Mouse (Mus musculus): ENCODE data around the gene Cux2. TPM values are rescaled to one million over a fixed set of nuclear protein-coding genes. Genes with fewer than 3 reads are reported as not detected.

Gene Cux2
- polyA plus RNA-seq, 1 experiment from 2014 or later = 3.0 TPM

GRCm38 (mm10) chr5:121945819-121946218, 104.1 kb downstream of the Cux2 start:
- H3K4me2 ChIP-seq (ENCODE audit: low read depth, low read length) = no peak overlapping the region
- no peaks in the 10 kb centered on the region for H3K9me3 ChIP-seq (ENCODE audit: control insufficient read depth, low read length)
- no peaks in the 10 kb centered on the region for H3K27me3 ChIP-seq (replicated peaks; ENCODE audit: control insufficient read depth, insufficient read depth, low read length)
- H3K9ac ChIP-seq (ENCODE audit: low read depth, low read length) = no peak overlapping the region
- ATAC-seq (ENCODE audit: low read depth) (no peak), DNase-seq (ENCODE audit: low spot score) (peak; percentile 38)
- 37% methylated on average over 5 of the region's 6 CpGs for WGBS
- no peaks in the 10 kb centered on the region for H3K36me3 ChIP-seq (ENCODE audit: control insufficient read depth, insufficient read depth, low read length)
- no peak overlapping the region for H3K4me3 ChIP-seq (ENCODE audit: low read depth, low read length)
- peaks cover 18% of the 10 kb centered on the region; the same call in 1 of the 2 replicates for H3K4me1 ChIP-seq (ENCODE audit: control insufficient read depth, insufficient read depth, low read length)
- H3K27ac ChIP-seq (replicated peaks; ENCODE audit: low read depth, low read length) = no peak overlapping the region

DNA sequence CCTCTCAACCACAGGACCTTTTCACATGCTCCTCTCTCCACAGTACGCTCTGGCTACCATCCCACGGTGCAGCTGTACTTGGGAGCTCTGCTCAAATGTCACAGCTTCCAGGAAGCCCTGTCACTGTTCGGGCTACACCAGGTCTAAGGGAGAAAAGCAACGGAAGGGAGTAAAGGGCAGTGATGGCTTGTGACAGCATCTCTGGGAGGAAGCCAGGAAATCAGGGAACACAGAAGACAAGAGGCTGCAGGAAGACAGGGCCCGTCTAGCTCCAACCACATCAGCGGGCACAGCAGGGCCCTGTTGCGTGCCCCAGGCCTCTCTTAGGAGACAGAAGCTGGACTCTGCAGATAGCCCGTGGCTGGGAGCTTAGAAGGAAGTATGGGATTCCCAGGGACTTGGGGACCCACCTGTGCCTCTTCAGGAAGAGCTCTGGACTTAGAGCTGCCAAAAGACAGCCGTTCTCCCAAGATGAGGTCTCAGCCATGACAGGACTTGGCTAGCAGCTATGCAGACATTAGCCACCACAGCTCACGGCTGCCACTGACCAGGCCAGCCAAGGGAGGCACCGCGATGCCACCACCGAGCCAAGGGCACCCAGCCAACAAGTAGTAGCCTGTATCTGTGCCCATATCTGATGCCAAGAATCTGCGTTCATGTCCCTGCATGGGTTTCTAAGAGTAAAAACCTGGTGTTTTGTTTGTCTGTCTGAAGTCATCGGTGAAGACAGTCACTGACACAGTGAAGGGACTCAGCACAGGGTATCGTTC, 105.7 kb downstream of the Cux2 start:
- 94% methylated on average over 16 of the region's 16 CpGs for WGBS
- H3K36me3 ChIP-seq (ENCODE audit: control insufficient read depth, insufficient read depth, low read length) = no peaks in the 10 kb centered on the region
- ATAC-seq (ENCODE audit: low read depth) = no peak

DNA sequence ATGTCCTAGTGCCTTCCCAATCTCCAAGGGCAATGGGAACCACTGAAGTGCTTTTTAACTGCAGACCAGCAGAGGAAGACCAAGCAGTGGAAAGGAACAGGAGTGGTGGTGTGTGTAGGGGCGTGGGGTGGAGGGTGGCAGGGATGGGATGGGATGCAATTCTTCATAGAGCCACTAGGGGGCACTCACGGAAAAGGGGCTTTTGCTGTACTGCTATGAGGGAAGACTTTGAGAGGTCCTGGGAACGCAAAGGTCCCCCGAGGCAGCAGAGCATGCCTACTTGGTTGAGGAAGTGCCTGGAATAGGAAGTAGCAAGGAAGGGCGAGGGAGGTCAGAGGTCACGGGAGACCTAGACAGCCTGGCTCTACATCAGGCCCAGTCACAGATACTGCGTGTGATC, 106.4 kb downstream of the Cux2 start:
- Histone ChIP-seq H3K27ac (replicated peaks; ENCODE audit: low read depth, low read length) (no peak overlapping the region), H3K36me3 (ENCODE audit: control insufficient read depth, insufficient read depth, low read length) (no peaks in the 10 kb centered on the region), H3K4me2 (ENCODE audit: low read depth, low read length) (no peak overlapping the region), H3K9ac (ENCODE audit: low read depth, low read length) (no peak overlapping the region), H3K4me3 (ENCODE audit: low read depth, low read length) (no peak overlapping the region), H3K9me3 (ENCODE audit: control insufficient read depth, low read length) (no peaks in the 10 kb centered on the region), H3K4me1 (ENCODE audit: control insufficient read depth, insufficient read depth, low read length) (peaks cover 9% of the 10 kb centered on the region), H3K27me3 (replicated peaks; ENCODE audit: control insufficient read depth, insufficient read depth, low read length) (no peaks in the 10 kb centered on the region)
- DNase-seq (ENCODE audit: low spot score) (no peak), ATAC-seq (ENCODE audit: low read depth) (no peak)
- 56% methylated on average over 7 of the region's 7 CpGs for WGBS

More for the DNA sequence above, 105.7 kb downstream of the Cux2 start:
- Histone ChIP-seq H3K4me1 (ENCODE audit: control insufficient read depth, insufficient read depth, low read length) (peaks cover 15% of the 10 kb centered on the region; the same call in 1 of the 2 replicates), H3K4me2 (ENCODE audit: low read depth, low read length) (no peak overlapping the region), H3K4me3 (ENCODE audit: low read depth, low read length) (no peak overlapping the region), H3K9me3 (ENCODE audit: control insufficient read depth, low read length) (no peaks in the 10 kb centered on the region), H3K27me3 (replicated peaks; ENCODE audit: control insufficient read depth, insufficient read depth, low read length) (no peaks in the 10 kb centered on the region), H3K27ac (replicated peaks; ENCODE audit: low read depth, low read length) (no peak overlapping the region), H3K9ac (ENCODE audit: low read depth, low read length) (no peak overlapping the region)
- no peak for DNase-seq (ENCODE audit: low spot score)

GRCm38 (mm10) chr5:121938065-121938849, 111.6 kb downstream of the Cux2 start:
- Histone ChIP-seq H3K4me1 (ENCODE audit: control insufficient read depth, insufficient read depth, low read length) (peaks cover 4% of the 10 kb centered on the region; the same call in 1 of the 2 replicates), H3K27ac (replicated peaks; ENCODE audit: low read depth, low read length) (no peak overlapping the region), H3K27me3 (replicated peaks; ENCODE audit: control insufficient read depth, insufficient read depth, low read length) (no peaks in the 10 kb centered on the region), H3K36me3 (ENCODE audit: control insufficient read depth, insufficient read depth, low read length) (no peaks in the 10 kb centered on the region), H3K9me3 (ENCODE audit: control insufficient read depth, low read length) (no peaks in the 10 kb centered on the region), H3K4me3 (ENCODE audit: low read depth, low read length) (no peak overlapping the region), H3K4me2 (ENCODE audit: low read depth, low read length) (no peak overlapping the region), H3K9ac (ENCODE audit: low read depth, low read length) (no peak overlapping the region)
- no peak for DNase-seq (ENCODE audit: low spot score)
- WGBS = 42% methylated on average over 18 of the region's 18 CpGs
- ATAC-seq (ENCODE audit: low read depth) = no peak

DNA sequence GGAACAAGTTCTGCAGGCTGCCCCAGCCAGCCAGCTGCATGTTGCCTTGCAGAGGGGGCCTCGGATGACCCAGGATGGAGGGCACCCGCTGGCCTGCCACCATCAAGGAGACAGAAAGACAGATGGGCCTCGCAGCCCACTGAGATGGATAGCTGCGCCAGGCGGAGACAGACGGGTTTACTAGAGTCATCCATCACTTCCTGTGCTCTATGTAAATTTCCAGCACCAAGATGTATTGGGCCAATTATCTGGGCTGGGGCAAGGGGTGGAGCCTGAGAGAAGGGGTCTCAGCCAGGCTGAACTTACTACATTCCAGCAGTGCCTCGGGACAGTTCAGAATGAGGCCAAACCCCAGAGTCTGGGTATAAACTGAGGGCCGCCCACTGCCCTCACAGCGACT, 119.6 kb downstream of the Cux2 start:
- ATAC-seq (ENCODE audit: low read depth) (no peak), DNase-seq (ENCODE audit: low spot score) (no peak)
- Histone ChIP-seq H3K9ac (ENCODE audit: low read depth, low read length) (no peak overlapping the region), H3K27ac (replicated peaks; ENCODE audit: low read depth, low read length) (no peak overlapping the region), H3K4me2 (ENCODE audit: low read depth, low read length) (no peak overlapping the region), H3K36me3 (ENCODE audit: control insufficient read depth, insufficient read depth, low read length) (no peaks in the 10 kb centered on the region), H3K4me3 (ENCODE audit: low read depth, low read length) (no peak overlapping the region), H3K27me3 (replicated peaks; ENCODE audit: control insufficient read depth, insufficient read depth, low read length) (peaks cover 19% of the 10 kb centered on the region), H3K9me3 (ENCODE audit: control insufficient read depth, low read length) (no peaks in the 10 kb centered on the region), H3K4me1 (ENCODE audit: control insufficient read depth, insufficient read depth, low read length) (no peaks in the 10 kb centered on the region)
- 57% methylated on average over 9 of the region's 9 CpGs for WGBS

DNA sequence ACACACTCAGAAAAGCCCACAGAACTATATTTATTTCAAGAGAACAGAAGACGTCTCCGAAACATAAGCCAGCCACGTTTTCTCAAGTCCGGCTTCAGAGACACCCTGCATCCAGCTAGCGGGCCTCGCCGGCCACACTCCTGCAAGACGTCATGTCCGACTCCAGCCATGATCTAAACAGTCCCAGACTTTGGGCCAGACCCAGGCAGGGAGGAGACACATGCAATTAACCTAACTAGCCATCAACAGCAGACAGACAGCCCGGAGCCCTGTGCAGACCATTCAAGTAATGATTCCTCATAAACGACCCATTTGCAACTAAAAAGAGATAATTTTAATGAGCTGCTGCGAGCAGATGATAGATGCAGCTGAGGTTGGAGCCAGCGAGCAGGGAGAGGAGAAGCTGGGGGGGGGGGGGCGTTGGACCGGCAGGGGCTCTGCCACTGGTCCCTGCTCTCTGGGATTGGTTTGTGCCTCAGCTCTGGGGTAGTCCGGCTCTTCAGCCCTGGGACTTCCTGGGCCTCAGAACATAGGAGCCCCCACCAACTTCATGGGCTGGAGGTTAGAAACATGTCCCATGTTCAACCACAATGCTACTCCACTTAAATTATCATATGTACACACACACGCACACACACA, 121.4 kb downstream of the Cux2 start:
- ATAC-seq (ENCODE audit: low read depth) (peak; percentile 79; the same call in 1 of the 2 replicates), DNase-seq (ENCODE audit: low spot score) (peak; percentile 16)
- WGBS = 41% methylated on average over 13 of the region's 17 CpGs
- H3K9me3 ChIP-seq (ENCODE audit: control insufficient read depth, low read length) = no peaks in the 10 kb centered on the region
- peaks cover 36% of the 10 kb centered on the region for H3K27me3 ChIP-seq (replicated peaks; ENCODE audit: control insufficient read depth, insufficient read depth, low read length)
- no peak overlapping the region for H3K27ac ChIP-seq (replicated peaks; ENCODE audit: low read depth, low read length)
- H3K4me3 ChIP-seq (ENCODE audit: low read depth, low read length) = no peak overlapping the region
- no peaks in the 10 kb centered on the region for H3K36me3 ChIP-seq (ENCODE audit: control insufficient read depth, insufficient read depth, low read length)
- no peaks in the 10 kb centered on the region for H3K4me1 ChIP-seq (ENCODE audit: control insufficient read depth, insufficient read depth, low read length)
- H3K9ac ChIP-seq (ENCODE audit: low read depth, low read length) = no peak overlapping the region
- H3K4me2 ChIP-seq (ENCODE audit: low read depth, low read length) = no peak overlapping the region

DNA sequence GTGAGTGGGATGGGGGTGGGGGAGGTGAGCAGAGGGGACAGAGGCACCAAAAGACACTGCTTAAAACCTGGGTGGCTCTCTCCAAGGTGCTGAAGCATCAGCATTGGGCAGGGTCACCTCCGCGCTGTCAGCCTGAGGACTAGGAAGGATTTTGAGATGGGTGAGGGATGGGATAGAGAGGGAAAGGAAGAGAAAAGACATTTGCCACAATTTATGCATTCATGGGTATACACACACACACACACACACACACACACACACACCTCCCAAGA, 123.4 kb downstream of the Cux2 start:
- ATAC-seq (ENCODE audit: low read depth) (no peak), DNase-seq (ENCODE audit: low spot score) (peak; percentile 59)
- Histone ChIP-seq H3K36me3 (ENCODE audit: control insufficient read depth, insufficient read depth, low read length) (no peaks in the 10 kb centered on the region), H3K4me2 (ENCODE audit: low read depth, low read length) (no peak overlapping the region), H3K4me1 (ENCODE audit: control insufficient read depth, insufficient read depth, low read length) (no peaks in the 10 kb centered on the region), H3K9ac (ENCODE audit: low read depth, low read length) (no peak overlapping the region), H3K27ac (replicated peaks; ENCODE audit: low read depth, low read length) (no peak overlapping the region), H3K4me3 (ENCODE audit: low read depth, low read length) (no peak overlapping the region), H3K9me3 (ENCODE audit: control insufficient read depth, low read length) (no peaks in the 10 kb centered on the region), H3K27me3 (replicated peaks; ENCODE audit: control insufficient read depth, insufficient read depth, low read length) (peaks cover 43% of the 10 kb centered on the region)
- WGBS = 6% methylated on average over 2 of the region's 2 CpGs

DNA sequence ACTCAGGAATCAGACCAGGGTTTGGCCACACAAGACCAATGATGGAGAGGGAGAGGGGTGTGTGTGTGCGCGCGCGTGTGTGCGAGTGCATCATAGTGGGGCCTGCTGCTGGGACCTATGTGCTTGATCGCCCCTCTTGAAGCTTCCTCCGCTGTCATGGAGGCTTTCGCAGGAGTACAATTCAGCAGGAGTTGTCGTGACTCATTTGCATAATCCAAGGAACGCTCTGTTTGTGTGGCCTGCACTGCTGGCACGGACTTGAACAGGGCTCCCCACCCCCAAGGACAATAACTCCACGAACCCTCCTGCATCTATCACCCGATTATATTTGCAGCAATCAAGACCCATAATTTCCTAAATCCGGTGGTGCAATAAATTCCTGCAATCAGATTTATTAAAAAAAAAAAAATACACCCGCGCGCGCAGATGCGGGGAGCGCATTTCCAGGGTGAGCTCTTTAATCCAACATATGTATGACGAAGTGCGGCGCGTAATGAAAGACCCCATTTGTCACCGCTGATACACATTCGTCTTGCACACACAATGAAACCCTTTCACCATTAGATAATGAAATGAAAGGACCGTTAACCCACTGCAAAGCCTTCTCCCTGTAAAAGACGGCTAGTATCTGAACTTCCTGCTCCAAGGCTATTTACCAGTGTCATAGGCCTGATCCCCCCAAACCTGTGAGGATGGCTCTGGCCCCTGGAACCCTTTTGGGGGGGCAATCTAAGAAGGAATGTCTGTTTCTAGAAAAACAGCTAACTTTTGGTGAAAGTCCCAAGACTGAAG, 124.0 kb downstream of the Cux2 start:
- no peak for ATAC-seq (ENCODE audit: low read depth)
- H3K27me3 ChIP-seq (replicated peaks; ENCODE audit: control insufficient read depth, insufficient read depth, low read length) = peaks cover 43% of the 10 kb centered on the region
- H3K9me3 ChIP-seq (ENCODE audit: control insufficient read depth, low read length) = no peaks in the 10 kb centered on the region
- no peak for DNase-seq (ENCODE audit: low spot score)
- no peaks in the 10 kb centered on the region for H3K36me3 ChIP-seq (ENCODE audit: control insufficient read depth, insufficient read depth, low read length)
- H3K9ac ChIP-seq (ENCODE audit: low read depth, low read length) = no peak overlapping the region
- WGBS = 34% methylated on average over 28 of the region's 28 CpGs
- no peak overlapping the region for H3K4me2 ChIP-seq (ENCODE audit: low read depth, low read length)
- H3K4me3 ChIP-seq (ENCODE audit: low read depth, low read length) = no peak overlapping the region
- no peaks in the 10 kb centered on the region for H3K4me1 ChIP-seq (ENCODE audit: control insufficient read depth, insufficient read depth, low read length)
- H3K27ac ChIP-seq (replicated peaks; ENCODE audit: low read depth, low read length) = no peak overlapping the region
